Mouse (Mus musculus) limb, embryonic 15.5 days (tissue): Measurements from ENCODE around the gene Gpr137. TPM values are rescaled to one million over a fixed set of nuclear protein-coding genes. Genes with fewer than 3 reads are reported as not detected.

Source experiments
- ATAC-seq: fragments of 200-750 bp; cut with Nextera tagmentation; 2 replicates; pipeline ENCODE4 v1.8.0; 2017; ENCODE audit warnings: low read depth, moderate TSS enrichment; ENCODE audit not compliant: insufficient number of reproducible peaks, low FRiP score, low TSS enrichment
- H3K27ac ChIP-seq: fragments of 300-500 bp; sonication (generic); 2 replicates; pipeline ENCODE4 v1.5.1; 2015; ENCODE audit warnings: moderate library complexity, mild to moderate bottlenecking, inconsistent platforms
- H3K27me3 ChIP-seq: fragments of 300-500 bp; sonication (generic); 2 replicates; pipeline ENCODE4 v1.6.1; 2015; ENCODE audit warnings: inconsistent platforms
- H3K36me3 ChIP-seq: fragments of 300-500 bp; sonication (generic); 2 replicates; pipeline ENCODE4 v1.6.1; 2015; ENCODE audit warnings: inconsistent platforms
- H3K4me1 ChIP-seq: fragments of 300-500 bp; sonication (generic); 2 replicates; pipeline ENCODE4 v1.6.1; 2015; ENCODE audit warnings: inconsistent platforms
- H3K4me2 ChIP-seq: fragments of 300-500 bp; sonication (generic); 2 replicates; pipeline ENCODE4 v1.6.1; 2015; ENCODE audit warnings: mild to moderate bottlenecking, inconsistent platforms
- H3K4me3 ChIP-seq: fragments of 300-500 bp; sonication (generic); 2 replicates; pipeline ENCODE4 v1.5.1; 2015; ENCODE audit warnings: mild to moderate bottlenecking, inconsistent platforms
- H3K9ac ChIP-seq: fragments of 300-500 bp; sonication (generic); 2 replicates; pipeline ENCODE4 v1.6.1; 2015; ENCODE audit warnings: inconsistent platforms
- H3K9me3 ChIP-seq: fragments of 300-500 bp; sonication (generic); 2 replicates; pipeline ENCODE4 v1.6.1; 2016; ENCODE audit warnings: inconsistent platforms
- whole genome bisulfite sequencing: fragments of 180-500 bp; shearing (Covaris S2); methylation state at CpG from one replicate; pipeline ENCODE4 v1.1.7; 2015; 5-methylcytosine and 5-hydroxymethylcytosine counted together
- polyA plus RNA-seq: library from polyadenylated mRNA; unstranded; fragments of >200 nt; fragmentation: Nextera tagmentation; extraction: Ambion mirVana; gene quantifications from 2 replicates; pipeline ENCODE4 v1.2.1, GENCODE M21; 2015

The Gpr137 gene
- polyA plus RNA-seq, 1 experiment from 2014 or later, result 35.2 TPM

- H3K9me3 ChIP-seq, result no peaks in the 10 kb centered on the region
- no peak overlapping the region for H3K27ac ChIP-seq
- no peak overlapping the region for H3K4me3 ChIP-seq
- peaks cover 29% of the 10 kb centered on the region for H3K4me1 ChIP-seq
- H3K36me3 ChIP-seq, result no peaks in the 10 kb centered on the region
- peaks cover 52% of the 10 kb centered on the region for H3K27me3 ChIP-seq
- no peak overlapping the region for H3K9ac ChIP-seq
- ATAC-seq, result no peak
- WGBS, result 24% methylated on average over 3 of the region's 3 CpGs
- H3K4me2 ChIP-seq, result no peak overlapping the region
Measured at GRCm38 (mm10) chr19:6936299-6936698, 6.0 kb downstream of the Gpr137 start.

DNA sequence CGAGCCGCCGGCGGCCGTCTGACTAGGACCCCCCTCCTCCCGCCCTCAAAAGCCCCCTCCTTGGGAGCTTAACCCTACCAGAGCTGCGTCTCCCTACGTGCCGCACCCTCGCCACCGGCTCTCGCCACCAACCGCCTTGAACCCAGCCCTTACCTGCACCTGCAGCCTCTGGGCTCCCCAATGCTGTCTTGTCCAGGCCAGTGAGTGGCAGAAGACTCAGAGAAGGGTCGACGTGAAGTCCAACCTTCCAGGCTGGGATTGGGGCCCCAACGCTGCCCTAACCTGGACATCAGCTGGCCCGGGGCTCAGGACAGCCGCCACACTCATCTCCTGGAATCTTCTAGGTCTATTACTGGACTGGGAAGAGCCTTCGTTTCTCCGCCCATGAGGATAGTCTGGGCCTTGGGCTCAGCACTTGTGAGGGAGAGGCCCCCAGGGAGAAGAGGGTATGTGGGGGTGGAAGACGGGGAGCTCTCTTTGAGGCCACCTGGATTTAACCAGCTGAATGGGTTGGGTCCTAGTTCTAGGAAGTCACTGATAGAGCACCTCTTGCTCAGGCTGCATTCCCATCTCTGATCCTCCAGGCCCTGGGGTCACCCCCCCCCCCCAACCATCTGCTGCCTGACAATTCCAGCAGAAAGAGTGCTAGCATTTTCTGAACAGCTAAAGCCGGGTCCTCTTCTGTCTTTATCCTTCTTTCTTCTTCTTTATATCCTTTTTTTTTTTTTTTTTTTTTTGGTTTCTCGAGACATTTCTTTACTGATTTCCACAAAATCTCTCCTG, 7.9 kb downstream of the Gpr137 start, which contains the start of gene Kcnk4:
Gene Kcnk4, minus strand, starts transcription at position 321 of the 783 bp plus-strand sequence.
- Histone ChIP-seq H3K27ac (no peak within 1 kb of the TSS), H3K9me3 (no peaks in the 10 kb centered on the region), H3K27me3 (peaks cover 67% of the 10 kb centered on the region), H3K4me2 (peak within 1 kb of the TSS; percentile 90), H3K4me1 (peaks cover 16% of the 10 kb centered on the region), H3K4me3 (peak within 1 kb of the TSS; percentile 45), H3K36me3 (no peaks in the 10 kb centered on the region), H3K9ac (peak within 1 kb of the TSS; percentile 42)
- 9% methylated on average over 23 of the region's 23 CpGs for WGBS
- ATAC-seq, result no peak

GRCm38 (mm10) chr19:6933436-6934194, 8.7 kb downstream of the Gpr137 start:
- Histone ChIP-seq H3K4me1 (peaks cover 16% of the 10 kb centered on the region), H3K27me3 (peaks cover 74% of the 10 kb centered on the region), H3K9ac (peak overlapping the region; percentile 42), H3K4me2 (peak overlapping the region; percentile 90), H3K4me3 (peak overlapping the region; percentile 45), H3K9me3 (no peaks in the 10 kb centered on the region), H3K27ac (no peak overlapping the region), H3K36me3 (no peaks in the 10 kb centered on the region)
- ATAC-seq, result peak; percentile 62; the same call in 1 of the 2 replicates
- 4% methylated on average over 58 of the region's 58 CpGs for WGBS

DNA sequence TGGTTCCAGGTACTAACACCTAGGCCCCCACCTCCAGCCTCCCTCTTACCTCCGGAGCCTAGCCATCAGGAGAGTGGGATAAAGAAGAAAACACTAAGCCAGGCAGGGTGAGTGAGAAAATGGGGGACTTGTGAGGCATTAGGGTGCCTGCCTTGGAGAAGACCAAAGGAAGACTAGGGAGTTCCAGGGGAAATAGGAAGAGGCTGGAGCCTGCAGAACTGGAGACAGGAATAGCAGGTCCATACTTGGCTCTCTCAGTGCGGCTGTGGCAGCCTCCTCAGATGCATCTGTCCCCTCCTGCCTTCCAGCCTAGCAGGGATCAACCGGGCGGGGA, 9.2 kb downstream of the Gpr137 start:
- Histone ChIP-seq H3K36me3 (no peaks in the 10 kb centered on the region), H3K27me3 (peaks cover 79% of the 10 kb centered on the region), H3K4me2 (0 out of 2 replicates have a peak overlapping the region, but pooled peaks have one; percentile 90), H3K9me3 (no peaks in the 10 kb centered on the region), H3K4me3 (peak overlapping the region; percentile 45), H3K9ac (no peak overlapping the region), H3K4me1 (peaks cover 17% of the 10 kb centered on the region), H3K27ac (no peak overlapping the region)
- WGBS, result 27% methylated on average over 4 of the region's 4 CpGs
- no peak for ATAC-seq

DNA sequence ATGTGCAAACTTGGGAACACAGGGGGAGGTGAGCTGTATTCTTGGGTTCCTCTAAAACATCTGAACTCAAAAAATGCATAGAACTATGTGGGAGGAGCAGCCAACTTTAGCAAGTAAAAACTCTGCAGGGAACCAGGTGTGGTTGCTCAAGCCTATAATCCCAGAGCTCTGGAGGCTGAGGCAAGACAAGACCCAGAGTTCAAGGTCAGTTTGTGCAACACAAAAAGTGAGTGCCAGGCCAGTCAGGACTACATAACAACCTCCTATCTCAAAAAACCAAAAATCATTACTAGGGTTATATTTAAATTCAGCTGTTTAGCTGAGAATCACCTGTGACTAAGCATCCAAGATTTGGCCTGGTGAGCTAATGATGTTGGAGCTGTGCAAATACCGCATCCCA, 10.3 kb downstream of the Gpr137 start:
- Histone ChIP-seq H3K9ac (no peak overlapping the region), H3K27ac (no peak overlapping the region), H3K36me3 (no peaks in the 10 kb centered on the region), H3K27me3 (peaks cover 90% of the 10 kb centered on the region), H3K4me3 (no peak overlapping the region), H3K9me3 (no peaks in the 10 kb centered on the region), H3K4me2 (no peak overlapping the region), H3K4me1 (peaks cover 20% of the 10 kb centered on the region)
- no peak for ATAC-seq
- WGBS, result 52% methylated on average over 1 of the region's 1 CpGs

- H3K9me3 ChIP-seq, result no peaks in the 10 kb centered on the region
- H3K36me3 ChIP-seq, result no peaks in the 10 kb centered on the region
- H3K27me3 ChIP-seq, result peaks cover 95% of the 10 kb centered on the region
- no peak overlapping the region for H3K4me3 ChIP-seq
- H3K4me1 ChIP-seq, result peaks cover 24% of the 10 kb centered on the region
- H3K4me2 ChIP-seq, result no peak overlapping the region
- H3K27ac ChIP-seq, result no peak overlapping the region
- no peak overlapping the region for H3K9ac ChIP-seq
- no peak for ATAC-seq
- WGBS, result 17% methylated on average over 2 of the region's 2 CpGs
Measured at GRCm38 (mm10) chr19:6931002-6931401, 11.3 kb downstream of the Gpr137 start.

- no peak for ATAC-seq
- H3K9me3 ChIP-seq, result no peaks in the 10 kb centered on the region
- no peaks in the 10 kb centered on the region for H3K36me3 ChIP-seq
- no peak overlapping the region for H3K9ac ChIP-seq
- 0 out of 2 replicates have a peak overlapping the region, but pooled peaks have one; percentile 32 for H3K4me2 ChIP-seq
- H3K27me3 ChIP-seq, result peaks cover 94% of the 10 kb centered on the region
- H3K27ac ChIP-seq, result no peak overlapping the region
- H3K4me1 ChIP-seq, result peaks cover 25% of the 10 kb centered on the region
- 13% methylated on average over 9 of the region's 9 CpGs for whole genome bisulfite sequencing
- peak overlapping the region; percentile 19 for H3K4me3 ChIP-seq
Measured at GRCm38 (mm10) chr19:6928080-6928479, 14.2 kb downstream of the Gpr137 start.

DNA sequence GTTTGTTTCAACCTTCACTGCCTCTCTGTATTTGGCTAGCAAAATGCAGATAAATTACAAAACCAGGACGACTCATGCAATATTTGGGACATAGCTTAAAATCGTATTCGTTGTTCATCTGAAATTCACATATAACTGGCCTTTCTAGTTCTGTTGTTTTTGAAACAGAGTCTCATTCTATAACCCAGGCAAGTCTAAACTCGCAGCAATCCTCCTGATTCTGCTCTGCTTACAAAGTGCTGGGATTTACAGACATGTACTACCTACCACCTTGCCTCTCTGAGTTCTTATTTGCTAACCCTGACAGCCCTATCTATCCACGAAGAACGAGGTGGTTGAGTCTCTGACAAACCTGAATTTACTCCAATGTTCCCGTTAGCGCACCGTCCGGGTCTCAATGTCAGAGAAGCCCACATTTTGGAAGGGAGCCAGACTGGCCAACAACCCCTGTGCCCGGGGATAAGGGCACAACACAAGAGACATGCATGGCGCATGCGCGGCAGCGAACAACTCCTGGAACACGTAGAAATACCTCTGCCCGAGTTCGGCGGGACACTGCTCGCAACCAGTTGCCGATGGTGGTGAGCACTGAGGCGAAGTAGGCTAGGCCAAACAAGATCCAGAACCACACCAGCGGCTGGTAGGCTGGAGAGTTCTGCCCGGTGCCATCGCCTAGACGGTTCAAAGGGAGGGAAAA, 15.6 kb downstream of the Gpr137 start:
- H3K9me3 ChIP-seq, result no peaks in the 10 kb centered on the region

DNA sequence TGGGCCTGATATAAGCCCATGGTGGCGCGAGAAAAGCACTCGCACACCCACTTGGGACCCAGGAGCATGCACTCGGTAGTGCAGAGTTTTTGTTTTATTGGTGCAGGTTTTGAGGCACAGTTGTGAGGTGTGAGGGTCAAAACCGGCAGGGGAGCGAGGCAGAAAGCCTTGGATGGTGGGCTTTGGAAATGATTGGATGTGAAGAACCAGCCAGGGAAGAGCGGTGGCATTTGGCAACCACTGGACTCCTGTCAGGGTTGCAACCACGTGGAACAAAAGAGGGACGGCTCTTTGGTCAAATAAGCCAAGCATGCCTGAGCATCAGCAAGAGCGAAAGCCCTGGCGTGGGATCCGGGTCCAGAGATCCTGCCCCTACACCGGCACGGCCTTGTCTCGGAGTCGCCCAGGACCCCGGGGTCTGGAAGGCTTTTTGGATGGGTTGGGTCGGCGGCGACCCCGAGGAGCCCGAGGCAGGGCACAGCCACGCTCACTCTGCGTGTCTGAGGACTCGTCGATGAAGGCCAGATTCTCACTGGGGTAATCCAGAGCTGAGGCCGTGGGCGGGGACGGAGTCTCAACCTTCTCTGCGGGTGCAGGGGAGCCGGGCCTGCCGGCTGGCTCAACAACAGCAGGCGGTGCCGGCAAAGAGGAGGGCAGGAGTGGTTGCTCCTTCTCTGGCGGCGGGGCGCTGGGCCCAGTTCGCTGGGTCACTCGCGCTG, 16.5 kb downstream of the Gpr137 start:
- H3K27ac ChIP-seq, result peak overlapping the region; percentile 65
- WGBS, result 13% methylated on average over 39 of the region's 40 CpGs
- ATAC-seq, result no peak
- peak overlapping the region; percentile 43 for H3K4me2 ChIP-seq
- no peaks in the 10 kb centered on the region for H3K36me3 ChIP-seq
- no peaks in the 10 kb centered on the region for H3K9me3 ChIP-seq
- no peak overlapping the region for H3K9ac ChIP-seq
- H3K4me3 ChIP-seq, result peak overlapping the region; percentile 28
- H3K4me1 ChIP-seq, result peaks cover 35% of the 10 kb centered on the region
- peaks cover 78% of the 10 kb centered on the region for H3K27me3 ChIP-seq

More for the DNA sequence above, 15.6 kb downstream of the Gpr137 start:
- H3K27me3 ChIP-seq, result peaks cover 87% of the 10 kb centered on the region
- no peaks in the 10 kb centered on the region for H3K36me3 ChIP-seq
- 13% methylated on average over 26 of the region's 26 CpGs for WGBS
- H3K9ac ChIP-seq, result no peak overlapping the region
- ATAC-seq, result no peak
- H3K4me3 ChIP-seq, result peak overlapping the region; percentile 19
- H3K27ac ChIP-seq, result peak overlapping the region; percentile 65
- peak overlapping the region; percentile 32 for H3K4me2 ChIP-seq
- peaks cover 32% of the 10 kb centered on the region for H3K4me1 ChIP-seq

GRCm38 (mm10) chr19:6925307-6925573, 17.0 kb downstream of the Gpr137 start, which contains the start of gene Catsperz:
Catsperz (minus strand) TSS chr19:6925380.
- peak within 1 kb of the TSS; percentile 65 for H3K27ac ChIP-seq
- H3K4me3 ChIP-seq, result peak within 1 kb of the TSS; percentile 28
- H3K36me3 ChIP-seq, result no peaks in the 10 kb centered on the region
- peaks cover 40% of the 10 kb centered on the region for H3K4me1 ChIP-seq
- H3K9me3 ChIP-seq, result no peaks in the 10 kb centered on the region
- ATAC-seq, result no peak
- 3% methylated on average over 9 of the region's 9 CpGs for WGBS
- peak within 1 kb of the TSS; percentile 43 for H3K4me2 ChIP-seq
- no peak within 1 kb of the TSS for H3K9ac ChIP-seq
- peaks cover 73% of the 10 kb centered on the region for H3K27me3 ChIP-seq

DNA sequence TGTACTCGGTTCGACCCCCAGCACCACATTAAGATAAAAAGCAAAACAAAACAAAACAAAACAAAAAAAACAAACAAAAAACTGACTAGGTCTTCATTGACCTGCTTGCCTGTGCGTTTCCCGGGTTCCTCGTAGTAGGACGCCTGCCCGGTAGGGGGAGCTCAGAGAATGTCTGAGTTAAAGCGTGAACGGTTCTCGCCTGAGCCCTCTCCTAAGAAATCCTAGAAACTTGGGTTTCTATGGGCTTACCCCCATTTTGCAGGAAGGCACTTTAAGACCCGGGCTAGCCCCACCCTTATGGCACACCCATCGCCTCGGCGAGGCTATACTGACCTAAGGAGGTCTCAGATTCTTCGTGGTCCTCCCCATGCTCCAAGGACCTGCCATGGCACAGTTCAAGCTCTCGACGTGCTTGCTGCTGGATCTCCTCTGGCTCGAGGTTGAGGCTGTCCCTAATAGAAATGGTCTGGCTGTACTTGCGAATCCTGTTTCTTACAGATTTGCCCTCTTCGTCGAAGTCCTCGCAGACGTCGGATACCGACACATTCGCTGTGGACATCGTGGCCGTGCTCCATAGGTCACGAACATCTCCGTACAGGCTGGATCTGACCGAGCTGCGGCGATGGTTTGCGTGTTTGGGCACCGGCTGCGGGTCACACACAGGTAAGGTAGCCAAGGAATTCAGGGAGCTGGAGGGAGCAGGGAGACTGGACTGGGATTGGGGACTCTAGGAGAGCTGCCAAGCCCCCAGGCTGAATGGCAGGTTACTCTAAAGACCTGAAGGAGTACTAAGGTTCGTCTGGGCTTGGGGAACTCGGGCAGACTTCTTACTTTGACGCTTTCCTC, 17.6 kb downstream of the Gpr137 start:
- H3K9me3 ChIP-seq, result no peaks in the 10 kb centered on the region
- no peak for ATAC-seq
- no peaks in the 10 kb centered on the region for H3K36me3 ChIP-seq
- H3K4me2 ChIP-seq, result peak overlapping the region; percentile 43
- no peak overlapping the region for H3K27ac ChIP-seq
- no peak overlapping the region for H3K9ac ChIP-seq
- H3K4me1 ChIP-seq, result peaks cover 44% of the 10 kb centered on the region
- peaks cover 69% of the 10 kb centered on the region for H3K27me3 ChIP-seq
- 4% methylated on average over 39 of the region's 39 CpGs for WGBS
- H3K4me3 ChIP-seq, result peak overlapping the region; percentile 28
